Mouse (Mus musculus) lung, postnatal 10 days (tissue): ENCODE measurements around the gene Ist1.
A peak's percentile ranks its signal among the peaks of the same experiment; 100 is the strongest.

Experiments
- DNase-seq: peaks from one replicate; pipeline ENCODE4 v3.0.0; 2021

The Ist1 gene

GRCm38 (mm10) chr8:109693146-109693900 is at the start of gene Ist1:
Gene Ist1 (minus strand): TSS chr8:109693260.
- DNase-seq: peak; percentile 99

DNA sequence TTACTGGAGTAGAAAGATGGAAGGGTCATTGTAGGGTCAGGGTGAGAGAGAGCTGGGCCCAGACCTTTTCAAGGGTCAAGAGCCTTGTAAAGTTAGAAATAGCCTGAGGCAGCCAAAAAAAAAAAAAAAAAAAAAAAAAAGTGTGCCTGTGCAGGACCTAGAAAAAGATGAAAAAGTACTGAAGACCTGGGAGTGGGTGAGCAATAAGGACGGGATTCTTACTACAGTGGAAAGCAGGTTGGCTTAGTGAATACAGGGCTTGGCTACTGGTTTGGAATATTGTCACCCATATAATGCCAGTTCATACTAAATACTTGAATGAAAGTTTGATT is 45.0 kb upstream of the Ist1 start:
- no peak for DNase-seq

- DNase-seq: peak; percentile 92
Measured at GRCm38 (mm10) chr8:109737237-109738048, 44.4 kb upstream of the Ist1 start, which contains the start of gene Atxn1l. Gene Atxn1l (minus strand): TSS chr8:109737739.

- DNase-seq: no peak
Measured at GRCm38 (mm10) chr8:109736819-109737218, 43.8 kb upstream of the Ist1 start.

DNA sequence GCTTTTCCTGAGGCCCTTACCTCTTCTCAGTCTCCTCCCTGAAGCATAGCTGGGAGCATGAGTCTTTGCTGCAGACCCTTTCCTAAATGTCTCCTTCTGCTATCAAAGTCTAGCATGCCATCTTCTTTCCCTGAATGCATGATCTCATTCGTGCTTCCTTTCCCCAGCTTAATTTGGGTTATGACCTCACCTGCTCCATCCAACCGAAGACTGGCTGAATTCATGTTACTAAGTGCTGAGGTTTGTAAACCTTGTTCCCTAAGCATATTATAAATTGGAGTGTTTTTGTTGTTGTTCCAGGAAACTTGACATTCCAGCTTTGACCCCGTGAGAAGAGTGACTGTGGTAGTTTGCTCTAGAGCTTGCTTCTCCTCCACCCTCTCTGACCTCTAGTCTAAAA is 41.0 kb upstream of the Ist1 start:
- DNase-seq: no peak

GRCm38 (mm10) chr8:109731012-109731411 is 38.0 kb upstream of the Ist1 start:
- no peak for DNase-seq

GRCm38 (mm10) chr8:109725106-109725505 is 32.0 kb upstream of the Ist1 start:
- no peak for DNase-seq

GRCm38 (mm10) chr8:109714961-109715360 is 21.9 kb upstream of the Ist1 start:
- DNase-seq: no peak

DNA sequence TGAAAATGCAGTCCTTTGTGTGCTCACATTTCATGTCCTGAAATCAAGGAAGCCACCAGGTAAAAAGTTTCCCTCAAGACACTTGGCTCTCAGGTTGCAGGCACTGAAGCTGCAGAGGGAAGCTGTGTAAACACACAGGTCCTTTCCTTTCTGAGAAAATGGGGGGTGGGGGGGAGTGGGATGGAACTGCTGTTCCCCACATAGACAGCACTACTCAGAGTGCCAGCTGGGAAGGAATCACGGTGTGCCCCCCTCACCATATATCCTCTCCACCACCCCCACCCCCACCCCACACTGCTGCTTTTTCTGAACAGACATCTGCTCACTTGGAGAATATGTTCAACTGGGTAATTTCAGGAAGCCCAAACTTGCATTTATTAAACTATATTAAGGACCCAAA is 19.5 kb upstream of the Ist1 start:
- no peak for DNase-seq

DNA sequence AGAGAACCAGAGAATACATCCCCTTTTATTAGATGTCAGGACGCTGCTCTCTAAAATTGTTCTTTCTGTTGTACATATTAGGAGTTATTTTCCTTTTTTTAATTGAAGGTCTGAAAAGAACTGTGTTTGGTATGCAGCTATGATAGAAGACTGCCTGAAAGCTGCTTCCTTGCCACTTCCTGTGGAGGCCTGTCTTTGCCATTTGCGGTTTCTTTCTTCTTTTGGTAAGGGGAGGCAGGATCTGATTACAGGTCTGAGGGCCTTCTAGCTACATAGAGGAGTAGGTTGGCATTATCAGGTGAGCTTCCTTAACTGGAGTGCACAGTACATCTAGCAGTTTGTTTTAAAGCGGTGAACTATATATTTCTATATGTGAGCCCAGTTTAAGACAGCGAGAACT is 14.9 kb upstream of the Ist1 start:
- DNase-seq: no peak

- DNase-seq: peak; percentile 88
Measured at GRCm38 (mm10) chr8:109706874-109707237, 13.8 kb upstream of the Ist1 start.

GRCm38 (mm10) chr8:109706076-109706873 is 13.2 kb upstream of the Ist1 start:
- peak; percentile 10 for DNase-seq

GRCm38 (mm10) chr8:109705320-109706075 is 12.4 kb upstream of the Ist1 start, which contains the start of gene Zfp821:
Gene Zfp821 (plus strand): TSS chr8:109705546.
- peak; percentile 95 for DNase-seq

DNA sequence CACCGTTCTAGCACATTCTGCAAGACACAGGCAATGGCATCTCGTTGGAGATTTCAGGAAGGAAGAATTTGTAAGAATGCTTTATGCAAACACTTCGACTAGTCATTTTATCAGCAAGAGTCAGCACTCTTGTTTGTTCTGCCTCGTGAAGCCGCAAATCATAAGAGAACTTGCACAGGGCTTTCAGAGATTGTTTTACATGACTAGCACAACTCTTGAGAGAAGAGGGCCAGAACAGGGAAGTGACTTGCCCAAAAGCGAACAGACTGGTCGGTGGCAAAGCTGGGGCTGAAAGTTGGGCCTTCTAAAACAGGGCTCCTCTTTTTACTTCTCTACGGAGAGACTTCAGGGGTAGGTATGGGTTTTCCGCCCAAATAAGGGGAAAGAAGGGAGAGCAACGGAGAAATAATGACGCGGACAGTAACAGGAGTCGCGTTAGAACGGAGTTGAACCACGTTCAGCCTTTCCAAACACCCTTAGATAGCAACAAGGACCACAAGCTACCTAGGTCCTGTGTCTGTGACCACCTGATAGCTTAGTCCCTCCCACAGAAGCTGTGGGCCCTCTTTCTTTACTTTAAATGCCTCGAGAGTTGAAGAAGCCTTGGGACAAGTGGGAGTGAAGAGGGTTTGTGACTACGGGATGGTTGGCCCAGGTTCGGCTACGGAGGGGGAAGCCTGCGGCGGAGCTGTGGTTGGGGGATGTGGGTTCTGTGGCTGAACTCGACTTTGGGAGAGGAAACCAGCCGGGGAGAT is 11.7 kb upstream of the Ist1 start:
- DNase-seq: peak; percentile 32

GRCm38 (mm10) chr8:109698477-109698876 is 5.4 kb upstream of the Ist1 start:
- no peak for DNase-seq

- no peak for DNase-seq
Measured at GRCm38 (mm10) chr8:109697754-109698153, 4.7 kb upstream of the Ist1 start.

- DNase-seq: no peak
Measured at GRCm38 (mm10) chr8:109694154-109694553, 1.1 kb upstream of the Ist1 start.

DNA sequence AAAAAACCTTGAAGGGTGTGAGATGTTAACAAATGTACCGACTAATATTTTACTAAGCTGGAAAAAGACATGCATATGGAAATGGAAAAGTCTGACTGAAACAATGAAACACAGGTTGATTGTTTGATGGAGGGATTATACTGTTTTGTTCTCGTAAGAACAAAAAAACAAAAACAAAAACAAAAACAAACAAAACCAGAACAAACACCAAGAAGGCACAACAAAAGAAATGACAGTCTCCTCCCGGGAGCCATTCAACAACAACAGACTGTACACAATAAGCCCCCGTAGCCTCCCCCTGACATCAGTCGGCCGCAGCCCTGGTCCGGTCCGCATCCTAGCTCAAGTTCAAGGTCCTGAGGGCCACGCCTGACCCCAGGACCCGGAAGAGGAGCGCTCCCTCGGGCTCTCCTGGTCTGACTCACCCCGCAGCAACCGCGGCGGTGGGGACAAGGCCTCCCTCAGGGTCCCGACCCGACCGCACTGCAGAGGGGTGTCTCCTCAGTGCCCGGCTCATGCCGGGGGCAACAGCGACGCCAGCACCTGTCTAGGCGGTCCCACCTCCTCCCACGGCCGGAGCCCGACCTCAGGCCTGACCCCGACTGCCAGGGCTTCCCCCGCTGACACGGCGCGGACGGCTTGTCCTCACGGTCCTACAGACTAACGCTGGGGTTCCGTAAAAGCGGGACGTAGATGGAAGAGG is 466 bp downstream of the Ist1 start:
- no peak for DNase-seq

GRCm38 (mm10) chr8:109691769-109692168 is 1.3 kb downstream of the Ist1 start:
- DNase-seq: peak; percentile 10

DNA sequence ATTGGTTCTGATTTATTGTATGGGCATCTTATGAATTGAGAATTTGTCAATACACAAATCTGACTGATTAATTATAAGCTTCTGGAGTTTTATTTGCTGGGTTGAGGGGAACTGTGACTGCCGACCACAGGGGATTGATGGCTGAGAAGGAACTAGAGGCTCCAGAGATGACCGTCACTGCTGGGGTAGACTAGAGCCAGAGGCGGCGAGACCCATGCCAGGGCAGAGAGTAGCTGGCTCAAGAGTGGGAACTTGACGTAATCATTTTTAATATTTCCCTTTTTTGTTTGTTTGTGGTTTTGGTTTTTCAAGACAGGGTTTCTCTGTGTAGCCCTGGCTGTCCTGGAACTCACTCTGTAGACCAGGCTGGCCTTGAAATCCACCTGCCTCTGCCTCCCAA is 5.8 kb downstream of the Ist1 start:
- DNase-seq: no peak

DNA sequence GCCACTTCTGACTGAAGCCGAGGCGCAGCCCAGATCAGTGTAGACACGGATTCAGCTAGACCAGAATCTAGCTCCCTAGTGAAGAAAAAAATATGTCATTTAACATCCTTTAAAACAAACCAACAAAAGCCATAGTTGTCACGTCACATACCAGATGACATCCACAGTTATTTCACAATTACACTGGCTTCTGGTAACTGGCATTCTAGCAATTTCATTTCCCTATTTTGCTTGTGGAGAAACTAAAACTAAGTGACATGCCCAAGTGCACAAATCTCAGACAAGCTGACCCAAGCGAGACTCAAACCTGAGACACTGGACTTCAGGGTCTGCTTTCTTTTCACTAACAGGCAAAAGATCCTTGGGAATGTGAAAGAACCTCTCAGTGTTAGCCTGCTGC is 10.9 kb downstream of the Ist1 start:
- DNase-seq: no peak
